Mouse (Mus musculus): ENCODE measurements around the gene Il1r2.

Il1r2 gene

DNA sequence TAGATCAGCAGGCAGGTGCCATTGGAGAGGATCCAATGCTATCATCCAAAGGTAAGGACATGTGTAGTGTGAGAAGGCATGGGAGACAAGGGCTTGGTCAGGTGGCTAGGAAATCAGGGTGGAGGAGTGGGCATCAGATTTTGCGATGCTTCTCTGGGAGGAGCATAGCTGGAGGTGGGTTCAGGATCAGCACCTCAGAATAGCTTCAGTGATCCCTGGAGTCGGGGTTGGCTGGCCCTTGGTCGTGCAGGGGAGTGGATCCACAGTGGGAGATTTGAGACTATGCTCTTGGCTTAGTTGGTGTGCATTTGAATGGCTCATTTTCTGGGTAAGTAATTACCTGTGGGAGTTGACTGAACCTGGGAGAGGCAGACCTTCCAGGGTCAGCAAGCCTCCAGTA is 59.7 kb downstream of the Il1r2 start:
- DNase-seq: no peak

DNA sequence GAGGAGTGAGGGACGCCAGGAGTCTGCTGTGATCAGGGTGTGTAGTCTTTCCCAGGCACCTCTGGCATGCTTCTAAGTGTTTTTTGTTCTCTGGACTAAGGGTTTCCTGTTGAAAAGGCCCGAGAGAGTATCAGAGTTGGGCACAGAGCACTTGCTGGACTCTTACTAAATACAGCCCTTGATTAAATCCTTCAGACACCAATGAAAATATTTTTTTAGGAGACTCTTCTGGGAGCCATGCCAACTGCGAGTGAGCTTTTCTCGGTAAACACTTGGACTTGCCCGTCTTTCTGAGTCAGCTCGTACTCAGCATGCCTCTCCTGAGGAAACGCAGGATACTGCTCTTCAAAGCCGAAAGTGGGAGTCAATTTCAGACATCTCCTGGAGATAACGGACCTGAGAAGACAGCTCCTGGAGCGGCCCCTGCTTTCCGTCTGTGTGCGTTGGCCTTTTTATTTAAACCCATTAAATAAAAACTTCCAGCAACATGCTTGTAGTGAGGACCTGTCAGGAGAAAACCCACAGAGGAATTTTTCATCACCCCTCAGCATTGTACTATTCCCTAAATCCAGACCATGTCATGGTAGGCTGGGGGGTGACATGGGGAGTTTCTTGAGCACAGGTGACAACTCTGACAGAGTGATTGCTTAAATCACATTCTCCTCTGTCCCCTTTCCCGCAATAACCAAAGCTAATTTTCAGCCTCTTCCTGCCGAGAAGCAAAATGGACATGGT is 66.1 kb downstream of the Il1r2 start:
- peak; percentile 69 for DNase-seq

DNA sequence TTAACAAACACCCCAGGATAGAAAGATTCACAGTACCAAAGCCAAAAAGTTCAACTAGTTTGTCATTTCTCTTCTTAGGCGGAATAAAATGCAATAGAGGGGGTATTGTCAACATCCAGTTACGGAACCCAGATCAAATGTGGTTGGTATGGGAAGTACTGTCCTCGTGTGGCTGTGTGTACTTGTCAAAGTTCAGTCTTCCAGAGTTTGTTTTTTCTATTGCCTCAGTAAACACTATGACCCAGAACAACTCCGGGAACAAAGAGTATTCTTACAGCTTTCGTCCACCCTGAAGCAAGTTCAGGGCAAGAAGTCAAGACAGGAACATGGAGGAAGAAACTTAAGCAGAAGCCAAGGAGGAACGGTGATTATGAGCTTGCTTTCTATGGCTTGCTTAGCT is 82.2 kb downstream of the Il1r2 start:
- no peak for DNase-seq

DNA sequence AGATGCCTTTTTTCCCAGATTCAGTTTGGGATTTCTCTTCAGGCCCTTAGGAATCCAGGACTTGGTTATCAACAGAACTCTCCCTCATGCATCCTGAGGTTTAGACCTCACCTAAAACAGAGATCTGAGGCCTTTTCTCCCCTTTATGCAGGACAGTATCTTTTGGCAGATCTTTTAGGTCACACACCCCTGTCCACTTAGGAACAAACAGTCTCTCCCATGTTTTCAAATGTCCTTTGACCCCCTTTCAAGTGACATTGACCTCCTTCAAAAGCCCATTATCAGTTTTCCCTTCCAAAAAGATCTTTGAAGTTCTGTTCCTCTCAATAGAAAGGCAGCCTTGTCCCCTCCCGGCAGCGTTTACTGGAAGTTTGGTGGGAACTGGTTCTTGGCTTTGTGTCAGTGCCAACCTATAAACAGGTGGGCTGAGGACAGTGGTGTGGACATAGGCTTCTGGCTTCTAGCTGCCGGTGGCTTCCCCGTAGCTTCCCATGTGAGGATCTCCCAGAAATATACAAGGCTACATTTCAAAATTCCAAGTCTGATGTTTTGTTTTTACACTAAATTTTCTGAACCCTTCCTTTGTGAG is 89.5 kb downstream of the Il1r2 start:
- DNase-seq: no peak

DNA sequence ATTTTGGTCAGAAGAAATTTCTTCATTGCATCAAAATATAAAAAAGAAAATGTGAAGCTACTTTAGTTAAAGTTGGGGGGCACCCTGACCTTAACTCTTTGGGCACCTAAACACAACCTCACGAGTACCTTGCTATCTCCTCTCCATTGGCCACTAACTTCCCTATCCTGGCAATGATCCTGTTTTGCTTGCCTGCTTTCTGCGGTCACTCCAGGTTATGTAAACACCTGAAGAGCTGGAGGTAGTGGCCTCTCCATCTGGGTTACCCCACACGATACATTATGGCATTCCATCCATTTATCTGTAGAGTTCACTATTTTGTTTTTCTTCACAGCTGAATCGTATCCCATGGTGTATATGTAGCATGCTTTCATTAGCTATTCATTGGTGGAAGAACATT is 90.5 kb downstream of the Il1r2 start:
- DNase-seq: no peak

DNA sequence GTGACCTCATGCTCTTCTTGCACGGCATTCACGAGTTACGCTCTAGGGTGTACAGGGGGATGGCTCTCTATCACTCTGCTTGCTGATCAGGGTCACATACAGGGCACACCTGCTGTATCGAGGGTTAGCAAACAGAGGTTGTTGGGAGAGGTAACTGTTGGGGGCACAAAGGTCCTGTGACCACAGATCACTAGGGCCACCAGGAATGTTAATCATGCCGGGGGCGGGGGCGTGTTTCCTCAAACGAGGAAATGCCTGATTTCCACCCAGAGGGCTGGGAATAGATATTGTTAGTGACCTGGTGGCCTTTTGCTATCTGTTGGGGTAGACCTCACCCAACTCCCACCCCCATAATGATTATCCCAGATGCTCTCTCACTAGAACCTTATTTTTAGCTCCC is 93.7 kb downstream of the Il1r2 start:
- no peak for DNase-seq

DNA sequence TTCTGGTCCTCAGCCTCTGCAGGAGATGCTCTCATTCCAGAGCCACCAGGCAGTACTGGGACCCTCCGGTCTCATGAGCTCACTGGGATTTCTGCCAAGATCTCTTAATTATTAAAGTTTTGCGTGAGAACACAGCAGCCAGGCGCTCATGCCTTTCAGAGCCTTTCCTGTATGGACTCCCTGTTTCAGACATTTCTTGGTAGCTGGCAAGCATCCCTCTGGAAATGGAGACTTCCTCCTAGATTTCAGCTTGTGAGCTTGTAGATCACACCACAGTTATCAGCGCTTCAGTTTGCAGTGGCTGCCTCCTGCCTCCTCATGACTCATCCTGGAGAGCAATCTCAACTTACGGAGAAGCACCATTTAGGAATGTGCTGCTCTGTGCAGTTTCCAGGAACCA is 98.0 kb downstream of the Il1r2 start:
- peak; percentile 49 for DNase-seq

DNA sequence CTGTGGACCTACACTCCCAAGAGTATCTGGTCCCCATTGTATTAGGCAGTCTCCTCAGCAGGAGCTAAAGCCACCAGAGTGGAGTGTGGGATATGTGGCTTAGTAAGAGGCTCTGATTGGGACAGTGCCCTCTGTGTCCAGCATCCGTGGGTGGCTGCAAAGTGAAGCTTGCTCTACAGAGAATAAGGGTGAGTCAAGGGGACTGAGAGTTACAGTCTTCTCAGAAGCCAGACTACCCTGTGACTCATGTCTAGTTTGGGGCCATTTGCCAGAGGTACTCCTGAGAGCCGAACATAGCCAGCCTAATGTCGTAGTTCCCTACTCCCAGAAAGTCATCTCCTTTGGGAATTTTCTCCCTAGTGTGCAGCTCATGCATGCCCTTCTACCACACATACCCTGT is 100.3 kb downstream of the Il1r2 start:
- DNase-seq: no peak

Data from kidney, adult 9 months (tissue).